Mouse (Mus musculus) 3T3-L1 (cell line): ENCODE measurements at regions not wholly inside any gene's neighbourhood (a gene's known extent, or its start where the extent isn't known, plus 50 kb on each side); places are given as distances from the start of the nearest gene placed in this dataset.
"Not testable (repeated sequence)": the region's sequence is repeated elsewhere in the genome, so short reads cannot be mapped to it uniquely, and the experiment has no call there.

ENCODE experiments used
- DNase-seq: peaks from one replicate; pipeline ENCODE4 v3.0.0-alpha.2; 2015; ENCODE audit warnings: low read depth, low spot score

DNA sequence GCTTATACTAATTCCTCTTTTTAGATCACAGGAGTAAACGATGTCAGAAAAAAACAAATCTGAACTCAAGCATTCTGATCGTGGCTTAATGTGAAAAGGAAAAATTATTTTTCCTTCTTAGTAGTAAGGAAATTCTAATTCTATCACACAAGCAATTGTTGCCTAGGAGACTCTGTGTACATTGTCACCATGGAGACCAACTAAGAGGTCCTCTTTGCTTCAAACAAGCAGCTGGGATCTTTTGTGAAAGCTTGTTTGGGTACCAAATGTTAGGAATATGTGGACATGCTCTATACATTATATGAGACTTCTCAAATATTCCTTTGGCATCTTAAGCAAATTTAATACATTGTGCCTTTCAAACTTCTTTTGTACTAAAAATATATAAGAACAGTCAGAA lies 345.9 kb upstream of the Atp10a start:
- no peak for DNase-seq

DNA sequence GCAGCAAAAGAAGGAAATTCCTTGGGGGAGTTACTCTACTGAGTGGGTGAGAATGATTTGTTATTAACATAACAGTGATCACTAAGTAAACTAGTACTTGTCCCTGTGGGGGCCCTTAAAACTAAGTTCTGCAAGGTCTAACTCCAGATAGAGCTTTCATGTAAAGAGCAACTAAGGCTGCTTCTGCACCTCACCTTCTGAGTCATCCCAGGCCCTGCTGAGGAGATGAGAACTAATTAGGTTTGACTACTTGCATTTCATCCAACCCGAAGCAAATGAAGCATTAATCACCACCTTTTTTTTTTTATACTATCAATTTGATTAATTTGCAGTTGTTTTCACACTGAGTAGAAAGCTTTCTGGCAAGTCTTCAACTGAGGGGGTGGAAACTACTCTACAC lies 333.6 kb upstream of the Atp10a start:
- no peak for DNase-seq

DNA sequence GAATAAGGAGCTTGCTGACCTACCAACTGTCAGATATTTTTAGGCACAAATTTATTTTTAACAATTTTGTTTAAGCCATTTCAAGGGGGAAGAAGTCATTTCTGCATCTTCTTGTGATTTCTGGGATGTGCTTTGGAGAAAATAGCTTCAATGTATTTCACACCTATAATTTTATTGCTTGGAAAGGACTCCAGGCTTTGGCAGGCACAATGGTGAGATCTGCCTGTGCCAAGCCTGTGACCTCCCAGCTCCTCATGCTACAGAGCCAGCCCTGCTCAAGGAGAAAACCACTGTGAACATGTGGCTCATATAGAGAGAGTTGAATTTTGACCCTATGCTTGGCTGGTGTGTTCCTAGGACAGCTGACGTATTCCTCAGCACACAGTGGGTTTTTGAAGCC lies 288.6 kb upstream of the Atp10a start:
- no peak for DNase-seq

DNA sequence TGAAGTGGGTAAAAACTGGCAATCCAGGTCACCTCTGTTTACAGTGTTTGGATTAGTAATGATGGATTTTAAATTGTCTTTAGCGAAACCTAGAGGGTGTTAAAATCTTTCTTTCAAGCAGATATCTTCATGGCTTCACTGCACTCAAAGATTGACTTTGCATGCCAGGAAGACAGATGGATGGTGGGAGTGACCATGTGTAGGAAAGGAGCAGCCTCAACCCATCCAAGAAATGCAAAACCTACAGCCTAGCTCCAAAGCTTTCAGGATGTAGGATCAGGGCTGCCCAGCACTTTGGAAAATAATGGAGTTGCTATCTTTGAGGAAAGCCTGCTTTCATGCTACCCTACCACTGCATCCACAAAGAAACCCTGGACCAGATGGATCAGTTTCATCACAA lies 272.6 kb upstream of the Atp10a start:
- DNase-seq, result no peak

DNA sequence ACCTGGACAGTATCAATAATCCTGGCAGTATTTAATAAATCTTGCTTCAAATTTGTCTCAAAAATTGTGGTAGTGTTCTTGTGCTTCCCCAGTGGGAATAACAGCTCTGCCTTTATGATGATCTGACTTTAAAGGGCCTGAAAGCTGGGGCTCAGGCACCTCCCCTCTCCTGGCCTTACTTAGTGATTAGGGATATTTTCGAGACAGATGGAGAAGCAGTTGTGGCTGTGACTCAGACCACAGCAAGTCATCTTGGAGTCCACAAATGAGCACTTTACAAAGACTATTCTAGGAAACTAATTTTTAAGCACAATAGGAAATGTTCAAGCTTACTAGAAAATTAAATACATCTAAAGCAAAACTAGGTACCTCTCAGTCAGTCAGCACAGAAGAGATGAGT lies 267.6 kb upstream of the Atp10a start:
- DNase-seq, result no peak

DNA sequence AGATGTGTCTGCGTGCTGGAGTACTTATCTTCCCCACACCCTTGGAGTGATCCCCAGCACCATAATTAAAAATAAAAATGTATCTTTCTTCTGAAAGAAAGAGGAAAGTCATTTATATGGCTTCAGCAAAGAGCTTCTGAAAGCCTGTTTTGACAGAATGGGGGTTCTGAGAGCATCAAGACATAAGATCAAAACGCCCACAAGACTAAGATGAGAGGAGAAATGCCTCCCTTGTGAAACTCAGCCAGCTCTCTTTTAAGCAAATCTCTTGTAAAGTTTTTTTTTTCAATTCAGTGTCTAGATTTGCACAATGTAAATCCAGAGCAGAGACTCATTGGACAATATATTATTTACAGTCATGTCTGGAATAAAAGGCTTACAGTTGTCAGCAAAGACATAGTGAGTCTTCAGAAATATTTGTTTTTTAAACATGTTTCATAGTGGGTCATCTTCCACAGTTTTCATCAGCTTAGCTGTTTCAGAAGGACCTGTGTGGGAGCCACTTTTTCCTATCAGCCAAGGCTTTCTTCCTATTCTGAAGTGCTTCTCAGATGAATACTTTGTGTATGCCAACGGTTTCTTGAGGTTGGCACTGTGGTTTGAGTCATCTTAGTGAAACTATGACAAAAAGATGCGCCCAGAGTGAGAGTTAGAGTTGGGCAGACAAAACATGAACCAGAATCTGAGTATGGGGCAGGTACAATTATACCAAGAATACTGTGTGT lies 263.4 kb upstream of the Atp10a start:
- no peak for DNase-seq

DNA sequence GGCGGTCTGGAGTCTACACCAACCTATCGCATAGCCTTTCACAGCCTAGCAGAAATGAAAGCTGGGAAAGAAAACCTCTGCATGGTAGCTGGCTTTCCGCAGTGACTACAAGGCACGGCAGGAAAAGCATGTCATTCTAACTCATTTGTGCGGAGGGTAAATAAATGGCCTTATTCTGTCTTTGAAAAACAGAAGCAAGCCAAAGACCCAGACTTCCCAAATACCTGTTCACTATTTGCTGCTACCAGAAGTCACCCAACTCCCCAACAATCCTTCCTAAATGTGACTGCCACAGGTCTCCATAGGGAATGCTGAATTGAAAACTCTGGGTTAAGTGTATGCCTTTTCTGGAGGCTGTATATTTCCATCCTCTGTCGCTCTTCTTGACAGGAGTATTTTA lies 258.0 kb upstream of the Atp10a start:
- DNase-seq, result peak; percentile 37

DNA sequence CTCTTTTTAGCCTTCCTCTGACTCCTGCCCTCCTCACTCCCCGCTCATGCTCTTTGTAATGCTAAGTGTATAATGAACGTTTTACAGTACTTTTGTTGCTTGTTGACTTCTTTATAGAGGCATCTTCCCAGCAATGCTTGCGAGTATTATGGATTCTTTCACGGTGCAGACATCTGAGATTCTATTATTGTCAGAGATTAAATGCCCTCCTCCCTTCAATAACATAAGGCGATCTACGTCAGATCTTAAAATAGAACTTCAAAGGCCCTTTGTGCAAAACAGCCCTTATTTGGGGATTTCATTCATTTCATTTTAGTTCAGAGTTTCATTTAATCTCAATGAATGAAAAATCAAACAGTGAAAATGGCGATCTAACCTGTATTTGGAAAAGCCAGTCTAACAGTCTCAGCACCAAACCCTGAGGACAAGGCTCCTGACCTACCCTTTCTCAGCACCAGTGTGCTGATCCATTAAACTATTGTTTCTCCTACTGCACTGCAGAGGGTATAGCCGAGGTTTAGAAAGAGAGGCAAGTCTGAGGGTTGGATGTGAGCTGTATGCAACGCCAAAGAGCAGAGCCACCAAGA lies 257.3 kb upstream of the Atp10a start:
- DNase-seq, result no peak

DNA sequence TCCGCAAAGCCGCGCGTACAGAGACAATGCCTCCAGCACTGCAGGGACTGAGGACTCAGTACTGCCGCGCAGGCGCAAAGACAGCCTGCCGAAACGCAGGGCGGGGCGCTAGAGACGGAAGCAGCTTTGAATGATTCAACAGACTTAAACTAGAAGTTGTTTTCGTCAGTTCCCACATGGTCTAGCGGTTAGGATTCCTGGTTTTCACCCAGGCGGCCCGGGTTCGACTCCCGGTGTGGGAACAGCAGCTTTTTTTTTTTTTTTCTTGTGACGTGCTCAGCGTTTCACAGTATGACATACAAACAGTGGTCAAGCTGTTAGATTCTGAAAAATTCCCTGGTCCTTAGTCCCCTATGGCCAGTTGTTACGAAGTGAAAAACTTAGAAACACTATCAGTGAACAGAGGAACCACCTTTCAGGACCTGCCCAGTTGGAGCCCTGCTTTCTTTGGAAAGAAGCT lies 256.8 kb upstream of the Atp10a start:
- DNase-seq, result peak; percentile 95

DNA sequence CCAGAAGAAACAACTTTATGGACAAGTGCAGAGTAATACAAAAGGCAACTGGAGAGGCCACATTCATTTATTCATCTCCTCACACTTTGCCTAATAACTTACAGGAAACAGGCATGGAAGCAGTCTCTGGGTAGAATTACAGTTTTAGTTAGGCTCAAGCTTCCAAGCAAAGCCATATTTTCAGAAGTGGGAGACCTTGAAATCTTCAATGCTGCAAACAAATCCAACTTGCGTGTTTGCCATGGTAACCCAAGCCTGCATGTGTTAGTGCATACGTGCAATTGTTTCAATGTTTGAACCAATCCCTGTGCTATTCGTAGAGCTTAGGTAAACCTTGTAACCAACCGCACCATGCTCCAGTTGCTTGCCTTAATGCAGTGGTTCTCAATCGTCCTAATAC lies 256.3 kb upstream of the Atp10a start:
- peak; percentile 40 for DNase-seq

DNA sequence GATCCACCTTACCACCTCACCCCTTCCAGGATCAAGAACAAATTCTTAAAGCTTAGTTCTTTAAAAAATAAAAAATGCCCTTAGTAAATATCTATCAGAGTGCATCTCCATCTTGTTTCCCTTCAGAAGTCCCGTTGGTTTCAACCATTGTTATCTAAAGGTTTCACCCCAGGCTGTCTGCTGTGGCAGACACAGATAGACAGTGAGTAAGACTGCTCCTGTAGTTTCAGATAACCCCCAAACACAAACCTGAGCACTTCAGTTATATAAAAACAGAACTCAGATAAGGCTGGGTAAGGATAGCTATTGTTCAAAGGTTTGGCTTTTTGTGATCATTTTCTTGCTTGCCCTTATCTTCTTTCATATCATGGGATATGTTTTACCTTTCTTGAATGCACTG lies 255.4 kb upstream of the Atp10a start:
- DNase-seq, result no peak

DNA sequence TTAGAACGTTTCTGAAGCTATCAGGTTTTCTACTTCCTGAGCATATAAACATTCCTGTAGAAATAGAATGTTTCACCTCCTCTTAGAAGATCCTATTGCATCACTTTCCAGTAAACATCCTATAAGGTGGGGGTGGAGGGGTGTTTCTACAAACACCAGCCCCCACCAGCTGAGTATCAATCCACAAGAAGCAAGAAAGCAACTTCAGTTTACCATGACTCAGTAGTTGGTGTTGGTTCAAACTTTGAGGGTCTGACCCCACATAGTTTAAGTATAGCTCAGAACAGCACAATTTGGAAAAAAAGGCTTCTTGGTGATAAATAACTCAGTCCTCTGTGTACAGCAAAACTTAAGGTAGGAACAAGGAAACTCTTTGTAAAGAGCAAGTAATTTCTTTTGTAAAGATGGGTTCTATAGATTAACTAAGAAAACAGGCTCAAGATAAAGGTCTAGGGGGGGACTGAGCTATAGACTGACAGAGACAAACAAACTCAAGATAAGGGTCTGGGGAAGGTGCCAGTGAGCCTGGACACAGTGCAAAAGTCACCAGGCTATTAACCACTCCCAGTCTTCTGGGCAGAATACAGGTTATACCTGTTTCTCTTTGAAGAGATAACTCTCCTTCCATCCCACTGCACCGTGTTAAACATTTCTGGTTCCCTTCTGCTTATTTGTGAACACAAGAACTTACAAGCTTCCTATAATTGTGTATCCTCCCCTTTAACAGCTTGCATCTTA lies 218.9 kb upstream of the Atp10a start:
- DNase-seq, result peak; percentile 70

DNA sequence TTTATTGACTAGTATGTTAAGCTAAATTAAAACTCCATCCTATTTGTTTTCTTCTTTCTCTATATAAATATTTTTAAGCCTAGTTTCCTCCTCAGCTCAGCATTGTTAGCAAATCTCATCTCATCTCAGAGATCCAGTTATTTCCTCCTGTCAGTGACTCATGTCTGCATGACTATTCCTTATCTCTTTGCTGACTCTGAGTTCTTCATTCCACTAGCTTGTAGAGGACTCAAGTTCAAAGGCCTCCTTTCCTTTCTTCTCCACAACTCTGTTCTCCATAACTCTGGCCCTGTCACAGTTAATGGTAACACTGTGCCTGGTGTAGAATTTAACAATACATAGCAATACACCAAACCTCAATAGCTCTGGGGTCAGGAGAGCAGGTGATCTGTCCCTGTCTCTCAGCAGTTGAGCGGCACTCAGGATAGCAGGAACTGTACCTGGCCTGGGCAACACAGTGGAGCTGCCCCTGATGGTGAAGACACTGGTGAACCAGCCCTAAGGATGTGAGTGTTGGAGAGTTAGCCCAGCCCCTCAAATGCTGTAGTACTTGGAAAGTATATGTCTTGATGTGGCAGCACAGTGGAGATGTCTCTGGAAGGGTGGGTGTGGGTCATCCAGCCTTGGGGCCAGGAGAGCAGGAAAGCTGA lies 213.3 kb upstream of the Atp10a start:
- DNase-seq, result peak; percentile 45

DNA sequence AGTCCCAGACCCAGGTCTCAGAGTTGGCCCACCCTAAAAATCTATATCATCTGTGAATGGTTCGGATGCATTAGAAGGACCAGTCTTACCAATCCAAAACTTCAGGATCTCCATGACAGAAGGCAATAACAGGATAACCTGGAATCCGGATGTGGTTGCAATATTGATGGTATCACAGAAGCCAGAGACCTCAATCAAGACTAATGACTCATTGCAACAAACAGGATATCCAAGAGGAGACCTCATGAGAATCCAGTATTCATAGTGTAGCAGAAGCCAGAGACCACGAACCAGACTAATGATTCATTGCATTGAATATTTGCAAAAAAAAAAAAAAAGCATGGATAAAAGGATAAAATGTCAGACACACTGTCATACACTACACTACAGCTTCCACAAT lies 212.7 kb upstream of the Atp10a start:
- DNase-seq, result peak; percentile 86

DNA sequence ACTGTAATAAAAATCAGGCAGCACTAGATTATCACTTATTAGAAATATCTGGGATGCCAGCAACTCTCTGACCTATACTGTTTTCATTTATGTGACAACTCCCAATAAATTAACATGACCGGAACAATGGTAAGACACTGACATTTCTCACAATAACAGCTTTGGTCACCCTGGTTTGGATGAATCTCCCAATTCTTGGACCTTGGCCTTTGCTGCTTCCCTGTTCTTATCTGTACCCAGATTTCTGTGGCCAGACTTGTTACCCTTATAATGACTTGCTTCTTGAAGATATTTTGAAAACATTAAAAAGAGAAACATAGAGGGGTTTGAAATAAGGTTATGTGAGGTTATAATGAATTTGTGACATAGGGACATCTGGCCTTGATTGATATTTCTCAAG lies 210.2 kb upstream of the Atp10a start:
- no peak for DNase-seq

DNA sequence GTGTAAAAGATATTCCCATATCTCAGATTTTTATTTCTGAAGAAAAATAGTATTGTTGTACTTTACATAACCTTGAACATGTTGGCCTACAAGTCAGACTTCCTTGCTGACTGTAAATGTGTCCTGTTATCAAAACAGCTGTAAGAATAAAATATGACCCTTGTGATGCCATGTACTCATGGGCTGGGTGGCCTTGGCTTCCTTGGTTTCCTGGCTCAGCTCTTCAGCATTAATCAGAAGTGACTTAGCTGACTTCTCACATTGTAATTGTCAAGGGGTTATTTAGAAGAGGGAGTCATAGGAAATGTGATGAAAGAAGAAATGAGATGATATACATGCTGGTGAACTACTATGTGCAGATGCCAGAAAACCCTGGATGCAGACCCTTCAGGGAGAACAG lies 209.7 kb upstream of the Atp10a start:
- no peak for DNase-seq

DNA sequence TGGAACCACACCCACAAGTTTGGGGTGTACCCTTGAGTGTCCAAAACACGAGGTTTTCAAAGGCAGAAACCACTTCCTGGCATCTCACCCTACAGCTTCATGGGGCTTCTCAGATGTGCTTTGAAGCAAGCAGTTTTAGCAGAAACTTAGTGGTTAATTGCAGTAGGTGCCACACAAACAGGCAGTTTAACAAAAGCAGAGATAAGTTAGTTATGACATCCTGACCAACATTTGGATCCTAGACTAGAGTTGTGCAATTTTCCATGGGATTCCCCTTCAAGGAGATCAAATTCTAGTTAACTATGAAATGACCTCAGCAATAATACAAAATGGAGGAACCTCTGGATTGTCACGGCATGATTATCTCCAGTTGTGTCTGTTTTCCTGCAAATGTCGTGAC lies 207.2 kb upstream of the Atp10a start:
- DNase-seq, result peak; percentile 49

DNA sequence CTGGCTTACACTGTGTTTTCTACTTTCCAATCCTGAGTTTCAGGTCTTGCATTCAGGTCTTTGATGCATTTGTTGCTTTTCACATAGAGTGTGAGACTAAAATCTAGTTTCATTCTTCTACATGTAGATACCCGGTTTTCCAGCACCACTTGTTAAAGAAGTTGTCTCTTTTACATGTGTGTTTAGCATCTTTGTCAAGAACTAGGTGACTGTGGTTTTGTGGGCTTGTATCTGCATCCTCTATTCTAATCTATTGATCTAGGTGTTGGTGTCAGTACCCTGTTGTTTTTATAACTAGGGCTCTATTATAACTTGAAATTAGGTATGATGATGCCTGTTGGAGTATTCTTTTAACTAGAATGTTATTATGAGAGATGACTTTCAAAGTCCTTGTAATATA lies 204.0 kb upstream of the Atp10a start:
- no peak for DNase-seq

DNA sequence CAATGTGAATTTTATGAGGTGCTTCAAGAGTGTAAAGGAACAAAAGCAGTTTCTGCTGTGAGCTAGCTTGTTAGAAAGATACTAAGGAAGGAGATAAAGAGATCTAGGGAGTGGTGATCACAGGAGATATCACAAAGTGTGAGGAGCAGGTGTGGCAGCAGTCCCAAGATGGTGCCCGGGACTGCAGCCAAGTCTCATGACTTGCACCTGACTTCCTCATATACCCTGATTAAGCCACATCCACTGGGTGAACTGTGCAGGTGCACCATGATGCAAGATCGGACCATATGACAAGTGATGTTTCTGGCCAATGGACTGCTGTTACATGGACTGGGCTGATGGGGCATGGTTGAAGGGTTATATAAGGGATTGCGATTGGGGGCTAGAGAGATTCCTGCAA lies 197.8 kb upstream of the Atp10a start:
- DNase-seq, result not testable (repeated sequence)

DNA sequence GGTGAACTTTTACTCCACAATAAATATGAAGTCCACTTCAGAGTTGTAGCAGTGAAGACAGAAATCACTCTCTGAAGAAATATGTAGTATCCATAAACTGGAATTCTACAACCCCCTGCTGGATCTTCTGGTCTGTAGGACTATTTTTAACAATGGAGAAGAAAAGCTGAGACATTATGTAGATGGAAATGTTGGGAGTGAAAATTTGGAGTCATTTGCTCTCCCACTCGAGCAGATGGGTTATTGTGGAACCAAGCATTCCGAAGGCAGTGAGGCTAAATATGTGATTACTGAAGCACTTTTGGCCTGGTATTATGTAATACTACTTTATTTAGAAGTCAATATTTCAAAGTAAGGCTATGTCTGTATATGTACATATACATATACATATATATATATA lies 195.0 kb upstream of the Atp10a start:
- no peak for DNase-seq

DNA sequence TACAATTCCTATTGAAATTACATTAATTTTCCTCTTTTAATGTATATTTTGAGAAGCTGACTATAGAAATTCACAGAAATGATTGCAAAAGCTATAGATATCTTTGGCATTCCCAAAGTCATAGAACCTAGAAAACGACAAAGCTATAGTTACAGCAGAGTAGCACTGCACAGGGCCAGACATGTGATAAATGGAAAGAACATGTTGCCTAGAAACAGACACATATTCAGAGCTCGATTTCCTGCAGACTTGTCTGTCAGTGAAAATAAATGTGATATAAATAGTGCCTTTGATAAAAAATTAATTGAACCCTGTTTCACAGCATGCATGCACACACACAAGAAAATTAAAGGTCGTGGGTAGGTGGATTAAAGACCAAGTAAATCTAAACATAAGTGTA lies 182.8 kb upstream of the Atp10a start:
- no peak for DNase-seq

DNA sequence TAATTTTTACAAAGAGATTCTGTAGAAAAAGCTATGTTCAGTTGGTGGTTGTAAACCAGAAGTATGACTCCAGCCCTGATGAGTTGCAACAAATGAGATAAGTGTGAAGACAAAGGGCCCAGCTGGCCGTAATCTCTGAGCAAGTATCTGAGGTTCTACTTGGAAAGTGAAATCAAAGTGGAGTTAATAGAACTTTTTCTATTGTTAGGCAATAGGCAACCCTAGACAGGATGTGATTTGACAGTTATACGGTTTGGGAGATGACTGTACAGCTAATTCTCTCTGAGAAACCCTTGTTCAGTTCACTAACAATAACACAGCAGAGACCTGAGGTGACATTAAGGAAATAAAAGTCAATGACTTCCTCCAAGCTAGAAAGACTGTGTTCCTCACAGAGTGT lies 180.8 kb upstream of the Atp10a start:
- DNase-seq, result peak; percentile 8

DNA sequence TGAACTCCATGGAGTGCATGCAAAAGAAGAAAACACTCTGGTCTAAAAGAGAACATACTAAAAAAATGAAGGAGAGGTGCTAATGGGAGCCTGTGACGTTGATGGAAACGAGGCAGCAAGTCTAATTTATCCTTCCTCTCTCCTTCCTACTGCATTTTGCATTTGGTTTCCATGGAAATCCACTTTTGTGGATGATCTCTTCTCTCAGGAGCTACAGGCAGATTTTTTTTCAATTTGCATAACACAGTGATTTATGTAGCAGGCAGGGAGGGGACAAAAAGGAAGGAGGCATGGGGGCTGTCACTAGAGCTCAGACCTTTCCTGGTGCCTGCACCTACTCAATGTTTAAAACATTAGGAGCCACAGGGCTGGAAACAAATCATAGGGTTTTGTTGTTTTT lies 167.7 kb upstream of the Atp10a start:
- no peak for DNase-seq
